Mouse (Mus musculus): Measurements from ENCODE around the gene Jam2. TPM values are rescaled to one million over a fixed set of nuclear protein-coding genes. Genes with fewer than 3 reads are reported as not detected.
A peak's percentile ranks its signal among the peaks of the same experiment; 100 is the strongest.

Gene Jam2
- total RNA-seq, 2 experiments from 2014 or later: 56.8 to 62.4 TPM

- DNase-seq: no peak
- intact Hi-C loops (cut with DNase I): no loop called here
Measured at GRCm38 (mm10) chr16:84778431-84778830, 4.5 kb downstream of the Jam2 start.

GRCm38 (mm10) chr16:84778861-84779630 is 5.1 kb downstream of the Jam2 start:
- intact Hi-C loops (cut with DNase I): no loop called here
- no peak for DNase-seq

GRCm38 (mm10) chr16:84779718-84780117 is 5.8 kb downstream of the Jam2 start:
- intact Hi-C loops (cut with DNase I): no loop called here
- DNase-seq: no peak

GRCm38 (mm10) chr16:84783279-84783678 is 9.4 kb downstream of the Jam2 start:
- DNase-seq: peak in 1 of 2 experiments; percentile 37

GRCm38 (mm10) chr16:84784966-84785365 is 11.0 kb downstream of the Jam2 start:
- intact Hi-C loops (cut with DNase I): no loop called here
- DNase-seq: no peak

More at GRCm38 (mm10) chr16:84783279-84783678, 9.4 kb downstream of the Jam2 start:
- intact Hi-C loops (cut with DNase I): no loop called here

- intact Hi-C loops (cut with DNase I): no loop called here
- DNase-seq: no peak
Measured at GRCm38 (mm10) chr16:84790595-84791165, 16.8 kb downstream of the Jam2 start.

GRCm38 (mm10) chr16:84793401-84793800 is 19.5 kb downstream of the Jam2 start:
- intact Hi-C loops (cut with DNase I): no loop called here
- no peak for DNase-seq

GRCm38 (mm10) chr16:84795337-84795736 is 21.4 kb downstream of the Jam2 start:
- no peak for DNase-seq
- intact Hi-C loops (cut with DNase I): no loop called here

- intact Hi-C loops (cut with DNase I): no loop called here
- no peak for DNase-seq
Measured at GRCm38 (mm10) chr16:84796678-84797077, 22.8 kb downstream of the Jam2 start.

GRCm38 (mm10) chr16:84800038-84800437 is 26.1 kb downstream of the Jam2 start:
- intact Hi-C loops (cut with DNase I): no loop called here
- no peak for DNase-seq

GRCm38 (mm10) chr16:84802217-84802616 is 28.3 kb downstream of the Jam2 start:
- DNase-seq: peak; percentile 73 to 79
- intact Hi-C loops (cut with DNase I): no loop called here

- DNase-seq: no peak
- intact Hi-C loops (cut with DNase I): no loop called here
Measured at GRCm38 (mm10) chr16:84804866-84805265, 30.9 kb downstream of the Jam2 start.

- DNase-seq: no peak
- intact Hi-C loops (cut with DNase I): no loop called here
Measured at GRCm38 (mm10) chr16:84806175-84806574, 32.3 kb downstream of the Jam2 start.

- no peak for DNase-seq
- intact Hi-C loops (cut with DNase I): no loop called here
Measured at GRCm38 (mm10) chr16:84807874-84808273, 34.0 kb downstream of the Jam2 start.

- no peak for DNase-seq
- intact Hi-C loops (cut with DNase I): no loop called here
Measured at GRCm38 (mm10) chr16:84810254-84810653, 36.3 kb downstream of the Jam2 start.

GRCm38 (mm10) chr16:84813852-84814251 is 39.9 kb downstream of the Jam2 start:
- no peak for DNase-seq
- intact Hi-C loops (cut with DNase I): no loop called here

GRCm38 (mm10) chr16:84814511-84814910 is 40.6 kb downstream of the Jam2 start:
- intact Hi-C loops (cut with DNase I): no loop called here
- DNase-seq: no peak

GRCm38 (mm10) chr16:84817423-84817822 is 43.5 kb downstream of the Jam2 start:
- peak in 1 of 2 experiments; percentile 50 for DNase-seq
- intact Hi-C loops (cut with DNase I): loop anchor here (1.0 kb wide), 1 partner anchor 82 kb away; the partner anchor contains the start of gene Mrpl39

- peak; percentile 69 to 73 for DNase-seq
- intact Hi-C loops (cut with DNase I): no loop called here
Measured at GRCm38 (mm10) chr16:84825009-84825408, 51.1 kb downstream of the Jam2 start.

- DNase-seq: no peak
- intact Hi-C loops (cut with DNase I): loop anchor here (5.0 kb wide), 1 partner anchor 59 kb away; the partner anchor contains the start of gene Jam2
Measured at GRCm38 (mm10) chr16:84831696-84832095, 57.8 kb downstream of the Jam2 start.

- intact Hi-C loops (cut with DNase I): loop anchor here (5.0 kb wide), 1 partner anchor 60 kb away; the partner anchor contains the start of gene Jam2
- DNase-seq: peak in 1 of 2 experiments; percentile 29
Measured at GRCm38 (mm10) chr16:84832736-84833135, 58.8 kb downstream of the Jam2 start.

GRCm38 (mm10) chr16:84834344-84834743 is 60.4 kb downstream of the Jam2 start:
- DNase-seq: no peak
- intact Hi-C loops (cut with DNase I): loop anchor here (5.0 kb wide), 1 partner anchor 62 kb away; the partner anchor contains the start of gene Jam2
